Mouse (Mus musculus): ENCODE results near the gene Atp9a. TPM values are rescaled to one million over a fixed set of nuclear protein-coding genes. Genes with fewer than 3 reads are reported as not detected.

Gene Atp9a
- polyA plus RNA-seq, 1 experiment: 56.0 TPM

- TF ChIP-seq POLR2A (IDR thresholded peaks at IDR 0.05; ENCODE audit: low read depth, low read length): no peak
- no peak for TF ChIP-seq CTCF (conservative IDR thresholded peaks at IDR 0.05; ENCODE audit: insufficient read depth, insufficient read length, low read depth, low read length)
- 87% methylated on average over 3 of the region's 3 CpGs for WGBS
- Histone ChIP-seq H3K27me3 (replicated peaks; ENCODE audit: control insufficient read depth, insufficient read depth, low read length) (no peaks in the 10 kb centered on the region), H3K4me3 (ENCODE audit: insufficient read depth, low read depth, low read length) (no peak overlapping the region), H3K36me3 (ENCODE audit: control insufficient read depth, insufficient read depth, low read length) (no peaks in the 10 kb centered on the region), H3K27ac (ENCODE audit: insufficient read depth, low read depth, low read length) (no peak overlapping the region), H3K4me1 (ENCODE audit: control insufficient read depth, insufficient read depth, low read length) (no peaks in the 10 kb centered on the region)
- no peak for DNase-seq
These were observed 57.5 kb downstream of the Atp9a start for GRCm38 (mm10) chr2:168684695-168685094.

GRCm38 (mm10) chr2:168683520-168684150 is 58.6 kb downstream of the Atp9a start:
- Histone ChIP-seq H3K27ac (ENCODE audit: insufficient read depth, low read depth, low read length) (no peak overlapping the region), H3K27me3 (replicated peaks; ENCODE audit: control insufficient read depth, insufficient read depth, low read length) (no peaks in the 10 kb centered on the region), H3K36me3 (ENCODE audit: control insufficient read depth, insufficient read depth, low read length) (no peaks in the 10 kb centered on the region), H3K4me3 (ENCODE audit: insufficient read depth, low read depth, low read length) (no peak overlapping the region), H3K4me1 (ENCODE audit: control insufficient read depth, insufficient read depth, low read length) (no peaks in the 10 kb centered on the region)
- no peak for DNase-seq
- WGBS: 62% methylated on average over 15 of the region's 15 CpGs
- TF ChIP-seq POLR2A (IDR thresholded peaks at IDR 0.05; ENCODE audit: low read depth, low read length) (no peak), CTCF (conservative IDR thresholded peaks at IDR 0.05; ENCODE audit: insufficient read depth, insufficient read length, low read depth, low read length) (no peak)

DNA sequence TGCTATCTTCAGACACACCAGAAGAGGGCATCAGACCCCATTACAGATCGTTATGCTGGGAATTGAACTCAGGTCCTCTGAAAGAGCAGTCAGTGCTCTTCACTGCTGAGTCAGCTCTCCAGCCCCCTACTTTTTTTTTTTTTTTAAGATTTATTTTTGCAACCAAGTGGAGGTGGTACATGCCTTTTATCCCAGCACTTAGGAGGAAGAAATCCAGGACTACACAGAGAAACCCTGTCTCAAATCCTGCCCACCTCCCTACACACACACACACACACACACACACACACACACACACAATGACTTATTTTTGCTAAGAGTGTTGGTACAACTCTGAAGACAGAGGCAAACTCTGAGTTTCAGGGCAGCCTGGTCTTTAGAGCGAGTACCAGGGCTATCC is 59.5 kb downstream of the Atp9a start:
- Histone ChIP-seq H3K4me3 (ENCODE audit: insufficient read depth, low read depth, low read length) (no peak overlapping the region), H3K27ac (ENCODE audit: insufficient read depth, low read depth, low read length) (no peak overlapping the region), H3K36me3 (ENCODE audit: control insufficient read depth, insufficient read depth, low read length) (no peaks in the 10 kb centered on the region), H3K27me3 (replicated peaks; ENCODE audit: control insufficient read depth, insufficient read depth, low read length) (no peaks in the 10 kb centered on the region), H3K4me1 (ENCODE audit: control insufficient read depth, insufficient read depth, low read length) (no peaks in the 10 kb centered on the region)
- TF ChIP-seq CTCF (conservative IDR thresholded peaks at IDR 0.05; ENCODE audit: insufficient read depth, insufficient read length, low read depth, low read length) (no peak), POLR2A (IDR thresholded peaks at IDR 0.05; ENCODE audit: low read depth, low read length) (no peak)
- 86% methylated on average over 2 of the region's 2 CpGs for WGBS
- no peak for DNase-seq

DNA sequence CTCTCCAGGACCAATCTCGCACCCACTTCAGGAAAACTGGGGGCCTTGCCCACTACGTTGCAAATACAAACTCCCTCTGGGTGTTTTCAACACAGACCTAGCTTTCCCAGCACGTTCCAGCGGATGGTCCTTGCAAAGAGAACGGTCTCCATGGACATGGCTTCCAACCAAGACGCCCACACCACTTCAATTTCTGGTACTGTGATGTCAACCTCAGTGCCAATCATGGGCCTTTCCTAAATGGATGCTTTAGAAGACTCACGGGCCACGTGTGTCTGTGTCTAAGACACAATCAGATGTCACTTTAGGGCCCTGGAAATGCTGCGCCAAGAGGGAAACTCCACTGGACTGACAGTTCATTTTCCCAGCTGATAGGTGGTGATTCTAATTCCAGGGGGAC is 60.7 kb downstream of the Atp9a start:
- Histone ChIP-seq H3K27me3 (replicated peaks; ENCODE audit: control insufficient read depth, insufficient read depth, low read length) (no peaks in the 10 kb centered on the region), H3K36me3 (ENCODE audit: control insufficient read depth, insufficient read depth, low read length) (no peaks in the 10 kb centered on the region), H3K4me1 (ENCODE audit: control insufficient read depth, insufficient read depth, low read length) (no peaks in the 10 kb centered on the region), H3K4me3 (ENCODE audit: insufficient read depth, low read depth, low read length) (no peak overlapping the region), H3K27ac (ENCODE audit: insufficient read depth, low read depth, low read length) (no peak overlapping the region)
- 96% methylated on average over 9 of the region's 9 CpGs for WGBS
- no peak for TF ChIP-seq CTCF (conservative IDR thresholded peaks at IDR 0.05; ENCODE audit: insufficient read depth, insufficient read length, low read depth, low read length)
- DNase-seq: no peak

DNA sequence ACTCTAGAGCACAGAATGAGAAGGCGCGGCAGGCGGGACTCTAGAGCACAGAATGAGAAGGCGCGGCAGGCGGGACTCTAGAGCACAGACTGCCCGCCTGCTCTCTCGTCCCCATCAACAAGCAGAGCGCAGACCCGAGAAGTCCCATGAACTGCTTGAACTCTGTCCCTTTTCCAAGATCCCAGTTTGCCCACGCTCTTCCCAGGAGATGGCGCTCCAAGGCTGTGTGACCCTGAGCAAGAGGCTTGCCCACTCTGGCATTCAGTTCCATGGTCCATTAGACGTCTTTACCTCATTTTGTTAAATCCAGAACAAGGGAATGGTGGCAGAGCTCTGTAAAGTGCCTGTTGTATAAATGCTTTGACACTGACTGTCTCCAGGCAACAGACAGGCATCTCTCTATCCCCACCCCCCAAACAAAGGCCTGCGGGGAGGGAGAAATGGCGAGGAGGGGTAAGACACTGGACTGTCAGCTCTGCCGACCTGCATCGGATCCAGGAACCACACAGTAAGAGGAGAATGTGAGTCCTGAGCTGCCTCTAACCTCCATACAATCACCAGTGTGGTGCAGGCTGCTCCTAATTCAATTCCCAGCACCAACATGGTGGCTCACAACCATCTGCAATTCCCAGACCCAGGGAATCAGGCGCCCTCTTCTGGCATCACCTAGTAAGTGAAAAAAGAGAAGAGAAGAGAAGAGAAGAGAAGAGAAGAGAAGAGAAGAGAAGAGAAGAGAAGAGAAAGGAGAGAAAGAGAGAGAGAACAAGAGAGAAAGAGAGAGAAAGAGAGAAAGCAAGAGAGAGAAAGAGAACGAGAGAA is 62.6 kb downstream of the Atp9a start:
- no peak for DNase-seq
- no peak overlapping the region for H3K27ac ChIP-seq (ENCODE audit: insufficient read depth, low read depth, low read length)
- H3K4me3 ChIP-seq (ENCODE audit: insufficient read depth, low read depth, low read length): no peak overlapping the region
- no peaks in the 10 kb centered on the region for H3K27me3 ChIP-seq (replicated peaks; ENCODE audit: control insufficient read depth, insufficient read depth, low read length)
- WGBS: 80% methylated on average over 19 of the region's 19 CpGs
- TF ChIP-seq CTCF (conservative IDR thresholded peaks at IDR 0.05; ENCODE audit: insufficient read depth, insufficient read length, low read depth, low read length) (no peak), POLR2A (IDR thresholded peaks at IDR 0.05; ENCODE audit: low read depth, low read length) (no peak)
- H3K36me3 ChIP-seq (ENCODE audit: control insufficient read depth, insufficient read depth, low read length): no peaks in the 10 kb centered on the region
- H3K4me1 ChIP-seq (ENCODE audit: control insufficient read depth, insufficient read depth, low read length): no peaks in the 10 kb centered on the region

GRCm38 (mm10) chr2:168678662-168679294 is 63.4 kb downstream of the Atp9a start:
- no peak for DNase-seq
- H3K4me1 ChIP-seq (ENCODE audit: control insufficient read depth, insufficient read depth, low read length): no peaks in the 10 kb centered on the region

DNA sequence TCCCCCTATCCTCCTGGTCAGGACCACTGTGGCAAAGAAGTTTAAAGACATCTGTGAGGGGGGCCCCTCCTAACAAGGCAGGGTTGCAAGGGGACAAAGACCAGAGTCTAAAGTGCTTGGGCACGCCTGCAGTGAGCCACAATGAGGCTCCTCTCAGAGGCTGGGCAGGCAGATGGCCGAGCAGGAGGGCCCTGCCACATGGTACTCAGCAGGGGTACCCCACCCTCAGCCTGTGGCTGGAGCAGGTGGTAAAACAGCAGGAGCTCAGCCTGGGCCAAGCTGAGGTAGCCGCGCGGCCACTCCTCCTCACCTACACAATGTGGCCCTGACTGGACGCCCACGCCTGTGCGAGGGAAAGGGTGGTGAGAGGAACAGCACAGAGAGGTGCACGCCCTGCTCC is 64.6 kb downstream of the Atp9a start:
- Histone ChIP-seq H3K4me1 (ENCODE audit: control insufficient read depth, insufficient read depth, low read length) (no peaks in the 10 kb centered on the region), H3K36me3 (ENCODE audit: control insufficient read depth, insufficient read depth, low read length) (no peaks in the 10 kb centered on the region), H3K27me3 (replicated peaks; ENCODE audit: control insufficient read depth, insufficient read depth, low read length) (no peaks in the 10 kb centered on the region), H3K27ac (ENCODE audit: insufficient read depth, low read depth, low read length) (no peak overlapping the region), H3K4me3 (ENCODE audit: insufficient read depth, low read depth, low read length) (no peak overlapping the region)
- no peak for DNase-seq
- TF ChIP-seq POLR2A (IDR thresholded peaks at IDR 0.05; ENCODE audit: low read depth, low read length) (no peak), CTCF (conservative IDR thresholded peaks at IDR 0.05; ENCODE audit: insufficient read depth, insufficient read length, low read depth, low read length) (no peak)
- WGBS: 75% methylated on average over 9 of the region's 9 CpGs

More at GRCm38 (mm10) chr2:168678662-168679294, 63.4 kb downstream of the Atp9a start:
- Histone ChIP-seq H3K27me3 (replicated peaks; ENCODE audit: control insufficient read depth, insufficient read depth, low read length) (no peaks in the 10 kb centered on the region), H3K36me3 (ENCODE audit: control insufficient read depth, insufficient read depth, low read length) (no peaks in the 10 kb centered on the region), H3K27ac (ENCODE audit: insufficient read depth, low read depth, low read length) (no peak overlapping the region), H3K4me3 (ENCODE audit: insufficient read depth, low read depth, low read length) (no peak overlapping the region)
- 92% methylated on average over 15 of the region's 15 CpGs for whole genome bisulfite sequencing
- TF ChIP-seq CTCF (conservative IDR thresholded peaks at IDR 0.05; ENCODE audit: insufficient read depth, insufficient read length, low read depth, low read length) (no peak), POLR2A (IDR thresholded peaks at IDR 0.05; ENCODE audit: low read depth, low read length) (no peak)
